Mouse (Mus musculus) megakaryocyte-erythroid progenitor cell, adult 5-6 weeks (primary cell): ENCODE results near the gene Tmprss5. TPM values are rescaled to one million over a fixed set of nuclear protein-coding genes. Genes with fewer than 3 reads are reported as not detected.
A peak's percentile ranks its signal among the peaks of the same experiment; 100 is the strongest.

Source experiments
- ATAC-seq: replicated peaks from 2 replicates; pipeline ENCODE4 v1.8.0; 2016; ENCODE audit warnings: mild to moderate bottlenecking, inconsistent platforms; ENCODE audit not compliant: severe bottlenecking, poor library complexity, low FRiP score, low TSS enrichment
- total RNA-seq, 2 experiments: library from RNA; stranded (forward) in 1 of 2; stranded (reverse) in 1 of 2; fragments of 200-1000, 215-1000 nt in 1 of 2; fragments of >200 nt in 1 of 2; fragmentation: Nextera tagmentation in 1 of 2; gene quantifications; 2 replicates each; pipeline ENCODE4 v1.2.3; 2014 to 2017

Gene Tmprss5
- not detected in 2 replicates for total RNA-seq (2014; fragmentation: Nextera tagmentation)
- total RNA-seq (2017) = not detected in 2 replicates

DNA sequence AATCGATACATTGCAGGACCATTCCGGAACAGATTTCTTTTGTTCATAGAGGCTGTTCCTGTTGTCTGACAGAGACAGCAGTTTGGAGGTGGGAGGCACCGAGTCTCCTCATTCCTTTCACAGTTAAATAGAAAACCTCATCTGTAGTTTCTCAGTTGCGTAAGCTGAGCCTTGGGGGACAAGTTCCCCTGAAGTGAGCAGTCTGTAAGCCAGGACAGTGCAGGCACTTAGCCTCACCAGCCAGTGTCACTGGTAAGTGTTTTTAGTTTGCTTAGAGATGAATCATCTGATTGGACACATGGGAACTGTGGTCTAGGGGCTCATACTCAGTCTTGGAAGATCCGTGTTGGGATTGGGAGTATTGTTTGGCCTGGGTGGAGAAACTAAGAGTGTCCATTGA, at the start of gene Tmprss5:
Gene Tmprss5, plus strand, starts transcription at position 154 of the 400 bp plus-strand sequence.
- ATAC-seq = no peak

DNA sequence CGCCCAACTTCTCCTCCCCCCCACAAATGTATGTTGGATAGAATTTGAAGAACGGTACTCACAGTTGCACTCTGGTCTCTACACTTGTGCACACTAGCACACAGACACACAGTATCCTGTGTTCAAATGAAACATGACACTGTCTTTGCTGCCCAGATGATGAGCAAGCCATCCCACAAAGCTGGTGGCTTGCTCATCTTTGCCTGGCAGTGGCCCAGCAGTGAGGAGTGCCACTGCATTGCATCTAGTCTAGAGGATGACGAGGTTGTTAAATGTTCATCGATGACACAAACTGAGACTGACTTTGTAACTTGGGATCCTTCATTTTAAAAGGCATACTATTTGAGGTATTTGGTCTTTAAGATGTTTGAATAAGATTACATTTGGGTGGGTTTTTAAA, 46.3 kb upstream of the Tmprss5 start:
- ATAC-seq = no peak

DNA sequence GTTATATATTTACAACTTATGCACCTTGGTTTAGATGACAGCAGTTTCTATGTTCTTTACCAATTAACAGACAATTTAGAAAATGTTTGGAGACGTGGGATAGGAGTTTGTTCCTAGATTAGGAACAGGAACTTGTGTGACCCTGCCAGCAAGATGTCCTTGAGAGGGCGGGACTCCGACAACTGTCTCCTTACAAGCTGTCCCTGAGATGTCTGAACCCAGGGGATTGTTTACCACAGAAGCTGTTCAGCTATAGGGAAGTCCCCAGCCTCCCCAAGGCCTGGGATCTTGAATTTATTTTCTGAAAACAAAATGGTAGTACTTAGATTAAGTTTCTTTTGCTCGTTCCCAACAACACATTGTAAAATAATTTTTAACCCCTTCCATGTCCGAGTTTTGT, 30.2 kb upstream of the Tmprss5 start:
- ATAC-seq = no peak

DNA sequence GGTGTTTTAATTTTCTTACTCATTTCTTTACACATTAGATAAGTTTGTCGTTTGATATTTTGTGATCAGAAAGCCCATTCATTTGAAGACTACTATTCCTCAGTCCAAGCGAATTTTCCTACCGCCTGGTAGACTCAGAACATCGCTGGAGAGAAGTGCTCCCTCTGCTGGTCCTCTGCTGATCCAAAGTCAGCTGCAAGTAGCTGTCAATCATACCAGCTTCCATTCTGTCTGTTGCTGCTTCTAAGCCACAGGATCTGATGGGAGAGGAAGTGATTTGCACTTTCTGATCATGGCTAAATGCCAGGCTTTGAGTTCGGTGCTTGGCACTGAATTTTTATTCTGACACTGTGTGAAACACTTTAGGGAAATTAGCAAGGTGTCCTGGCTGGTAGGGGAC, 29.7 kb upstream of the Tmprss5 start:
- ATAC-seq = 0 out of 2 replicates have a peak, but pooled peaks have one; percentile 39

DNA sequence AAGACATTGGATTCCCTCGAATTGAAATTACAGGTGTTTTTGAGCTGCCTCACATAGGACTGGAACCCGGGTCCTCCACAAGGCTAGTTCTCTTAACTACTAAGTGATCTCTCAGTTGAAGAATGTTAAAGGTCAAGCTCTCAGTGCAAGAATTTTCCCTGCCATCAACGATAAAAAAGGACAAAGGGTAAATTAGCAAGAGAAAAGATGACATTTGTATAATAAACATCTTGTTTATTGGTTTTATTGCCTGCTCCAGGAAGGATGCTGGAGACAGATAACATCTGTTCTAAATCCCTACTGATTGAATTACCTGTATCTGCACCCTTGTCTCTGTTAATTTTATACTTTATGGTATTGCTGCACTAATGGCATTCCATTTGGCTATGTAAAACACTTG, 27.0 kb upstream of the Tmprss5 start:
- no peak for ATAC-seq

DNA sequence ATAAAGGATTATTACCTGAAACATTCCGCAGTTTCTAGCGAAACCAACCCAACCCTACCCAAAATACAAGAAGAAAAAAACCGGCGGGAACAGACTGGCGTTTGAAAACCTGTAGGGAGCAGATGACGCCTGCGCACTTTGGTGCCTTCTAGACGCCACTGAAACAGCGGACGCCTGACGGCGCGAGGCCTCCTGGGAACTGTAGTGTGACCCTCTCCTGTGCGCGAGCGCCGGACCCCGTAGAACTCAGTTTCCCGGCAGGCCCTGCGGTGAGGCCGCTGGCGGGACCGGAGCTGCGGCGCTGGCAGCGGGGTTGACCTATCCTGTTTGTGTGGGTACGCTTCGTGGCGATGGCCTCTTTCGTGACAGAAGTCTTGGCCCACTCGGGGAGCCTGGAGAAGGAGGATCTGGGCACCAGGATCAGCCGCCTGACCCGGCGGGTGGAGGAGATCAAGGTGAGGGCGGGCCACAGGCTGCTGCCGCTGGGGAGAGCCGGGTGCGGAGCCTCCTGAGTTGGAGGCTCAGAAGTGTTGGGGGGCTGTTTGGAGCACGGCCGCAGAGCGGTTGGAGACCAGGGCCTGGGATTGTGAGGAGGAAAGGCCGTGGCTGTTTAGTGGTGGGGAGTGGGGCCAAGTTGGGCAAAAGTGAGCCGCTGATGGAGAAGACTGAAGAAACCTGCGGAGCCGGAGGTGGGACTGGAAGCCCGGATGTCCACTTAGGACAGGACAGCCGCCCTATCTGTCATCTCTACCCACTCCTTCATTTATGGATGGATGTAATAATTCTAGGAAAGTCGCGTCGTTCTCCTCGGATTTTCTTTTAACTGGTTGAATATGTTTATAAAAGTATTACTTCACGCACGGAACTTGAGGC, 25.5 kb upstream of the Tmprss5 start, which contains the start of gene Zw10:
Gene Zw10, plus strand, starts transcription at position 281 of the 873 bp plus-strand sequence.
- peak; percentile 99 for ATAC-seq

DNA sequence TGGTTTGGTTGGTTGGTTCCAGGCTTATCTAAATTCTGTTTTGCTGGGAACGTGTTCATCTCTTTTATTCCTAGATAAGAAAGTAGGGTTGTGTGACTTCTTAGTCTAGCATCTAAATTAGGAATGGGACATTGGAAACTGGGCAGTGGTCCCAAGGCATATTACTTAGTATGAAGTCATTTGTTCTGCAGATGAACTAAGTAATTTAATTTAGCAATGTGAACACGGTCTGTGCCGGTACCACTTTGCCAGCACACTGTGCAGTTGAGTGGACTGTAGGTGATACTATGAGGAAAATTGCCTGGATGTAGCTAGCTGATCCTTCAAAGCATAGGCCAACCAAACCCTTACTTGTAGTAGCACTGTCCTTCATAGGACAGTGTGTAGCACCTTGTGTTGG, 4.2 kb upstream of the Tmprss5 start:
- no peak for ATAC-seq

DNA sequence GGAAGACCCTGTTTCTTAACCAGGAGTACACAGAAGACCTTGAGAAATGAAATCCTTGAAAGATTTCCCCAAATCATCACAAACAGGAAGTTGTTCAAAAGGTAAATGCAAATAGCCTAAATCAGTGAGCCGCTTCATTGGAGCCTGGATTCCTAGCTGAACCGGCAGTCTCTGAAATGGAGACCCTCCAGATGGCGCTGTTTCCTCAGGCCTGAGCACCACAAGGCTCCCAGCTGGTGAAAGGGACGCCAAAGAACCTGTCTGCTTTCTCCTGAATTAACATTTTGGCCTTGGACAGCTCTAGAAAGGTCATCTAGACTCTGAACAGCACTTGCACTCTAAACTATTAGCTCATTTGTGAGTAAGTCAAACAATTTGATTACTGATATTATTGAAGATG, 501 bp downstream of the Tmprss5 start:
- 0 out of 2 replicates have a peak, but pooled peaks have one; percentile 47 for ATAC-seq

DNA sequence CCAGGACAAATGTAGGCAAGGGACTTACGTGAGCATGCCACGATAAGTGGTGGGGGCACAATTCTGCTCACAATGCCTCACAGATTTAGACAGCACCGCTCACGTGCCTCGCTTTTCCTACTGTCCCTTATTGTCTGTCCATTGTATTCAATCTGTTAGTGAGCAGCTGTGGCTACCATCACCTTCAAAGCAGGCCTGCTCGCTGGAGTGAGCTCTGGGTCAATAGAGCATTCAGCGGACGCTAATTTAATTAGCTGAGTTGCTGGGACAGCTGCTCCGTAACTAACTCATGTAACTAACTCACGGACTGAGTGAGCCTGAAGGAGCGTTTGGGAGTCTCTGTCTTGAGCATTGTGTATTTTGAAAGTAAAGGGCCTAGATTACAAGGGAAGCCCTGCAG, 6.3 kb downstream of the Tmprss5 start:
- ATAC-seq = no peak

DNA sequence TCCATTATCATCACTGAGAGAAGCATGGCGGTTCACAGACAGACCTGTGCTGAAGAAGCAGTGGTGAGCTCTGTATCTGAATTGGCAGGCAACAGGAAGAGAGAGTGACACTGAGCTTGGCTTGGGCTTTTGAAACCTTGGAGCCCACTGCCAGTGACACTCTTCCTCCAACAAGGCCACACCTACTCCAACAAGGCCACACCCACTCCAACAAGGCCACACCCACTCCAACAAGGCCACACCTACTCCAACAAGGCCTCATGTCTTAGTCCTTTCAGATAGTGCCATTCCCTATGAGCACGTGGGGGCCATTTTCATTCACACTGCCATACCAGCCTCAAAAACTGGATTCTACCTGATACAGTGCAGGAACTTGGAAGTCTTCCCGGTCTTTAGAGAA, 17.8 kb downstream of the Tmprss5 start:
- ATAC-seq = no peak

DNA sequence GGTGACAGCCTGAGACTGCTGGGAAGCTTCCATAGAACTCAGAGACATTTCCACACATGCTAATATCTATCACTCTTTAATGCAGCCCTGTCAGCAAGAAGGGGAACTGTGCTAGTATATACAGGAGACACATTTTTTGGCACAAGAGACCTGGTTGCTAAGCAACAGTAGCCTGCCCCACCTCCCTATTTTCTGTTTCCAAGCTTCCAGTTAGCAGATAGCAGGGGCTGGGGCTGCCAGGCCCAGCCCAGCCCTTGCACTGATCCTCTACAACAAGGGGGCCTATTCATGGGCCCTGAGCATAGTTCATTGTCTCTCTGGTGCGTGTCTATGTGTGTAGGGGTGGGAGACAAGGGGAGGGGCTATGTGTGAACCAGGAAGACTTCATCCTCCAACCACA, 21.3 kb downstream of the Tmprss5 start:
- ATAC-seq = no peak

DNA sequence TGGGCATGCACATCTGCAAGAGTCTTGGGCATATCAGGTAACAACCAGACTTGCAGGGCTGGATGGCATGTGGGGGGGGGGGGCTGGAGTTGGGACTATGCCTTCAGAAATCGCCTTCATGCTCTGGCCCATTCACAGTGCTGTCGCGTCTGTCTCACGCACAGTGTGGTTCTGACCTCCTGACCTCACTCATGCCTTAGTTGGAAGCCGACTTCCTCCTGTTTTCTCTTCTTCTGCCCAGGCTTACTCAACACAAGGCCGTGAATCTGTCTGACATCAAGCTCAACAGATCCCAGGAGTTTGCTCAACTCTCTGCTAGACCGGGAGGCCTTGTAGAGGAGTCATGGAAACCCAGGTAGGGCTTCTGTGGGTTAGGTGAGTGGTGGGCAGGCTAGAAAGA, 28.0 kb downstream of the Tmprss5 start:
- no peak for ATAC-seq

DNA sequence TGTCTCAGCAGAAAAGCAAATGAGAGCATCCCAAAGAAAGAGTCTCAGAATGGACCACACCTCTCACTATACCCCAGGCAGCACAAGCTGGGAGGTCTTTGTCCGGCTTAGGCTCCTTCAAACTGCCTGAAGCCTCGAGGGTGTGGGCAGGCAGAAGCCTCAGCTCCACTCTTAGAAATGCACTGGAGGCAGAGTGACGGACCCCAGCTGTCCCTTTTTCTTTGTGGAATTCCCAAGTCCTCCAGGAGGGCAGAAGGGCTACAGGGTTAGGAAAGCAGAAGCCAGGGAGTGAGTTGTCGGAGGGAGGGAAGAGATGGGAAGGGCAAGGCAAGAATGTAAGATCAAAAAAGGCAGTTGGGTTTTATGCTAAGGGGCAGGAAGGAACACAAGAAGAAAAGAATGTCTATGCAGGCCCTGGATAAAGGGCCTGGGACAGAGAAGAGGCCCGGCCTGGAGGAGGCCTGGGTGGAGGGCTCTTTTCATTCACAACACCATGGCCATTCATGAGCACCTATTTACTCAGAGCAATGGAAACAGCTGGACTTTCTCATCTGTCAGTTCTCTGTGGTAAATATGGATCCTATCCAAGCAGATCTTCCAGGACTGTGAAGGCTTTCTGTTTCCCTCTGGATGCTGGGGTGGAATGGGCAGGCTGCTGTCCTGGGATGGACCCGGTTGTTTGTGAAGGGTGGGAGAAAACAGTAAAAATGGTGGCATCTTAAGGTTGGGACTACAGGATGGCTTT, 29.6 kb downstream of the Tmprss5 start:
- ATAC-seq = no peak

DNA sequence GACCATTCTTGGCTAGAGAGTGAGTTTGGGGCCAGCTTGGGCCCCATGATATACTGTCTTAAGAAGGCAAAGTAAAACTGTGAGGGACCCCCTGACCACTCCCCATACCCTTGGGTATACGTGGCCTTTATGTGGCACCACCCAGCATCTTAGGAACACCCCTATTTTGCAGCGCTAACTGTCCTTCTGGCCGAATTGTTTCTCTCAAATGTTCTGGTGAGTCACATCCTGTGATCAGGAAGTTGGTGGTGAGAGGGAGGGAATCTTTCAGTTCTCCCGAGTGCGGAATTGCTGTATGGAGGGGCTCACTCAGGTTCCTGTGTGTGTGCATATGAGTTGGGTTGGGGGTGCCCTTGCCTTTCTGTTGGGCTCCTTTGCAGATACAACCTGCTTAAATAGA, 30.2 kb downstream of the Tmprss5 start:
- no peak for ATAC-seq

DNA sequence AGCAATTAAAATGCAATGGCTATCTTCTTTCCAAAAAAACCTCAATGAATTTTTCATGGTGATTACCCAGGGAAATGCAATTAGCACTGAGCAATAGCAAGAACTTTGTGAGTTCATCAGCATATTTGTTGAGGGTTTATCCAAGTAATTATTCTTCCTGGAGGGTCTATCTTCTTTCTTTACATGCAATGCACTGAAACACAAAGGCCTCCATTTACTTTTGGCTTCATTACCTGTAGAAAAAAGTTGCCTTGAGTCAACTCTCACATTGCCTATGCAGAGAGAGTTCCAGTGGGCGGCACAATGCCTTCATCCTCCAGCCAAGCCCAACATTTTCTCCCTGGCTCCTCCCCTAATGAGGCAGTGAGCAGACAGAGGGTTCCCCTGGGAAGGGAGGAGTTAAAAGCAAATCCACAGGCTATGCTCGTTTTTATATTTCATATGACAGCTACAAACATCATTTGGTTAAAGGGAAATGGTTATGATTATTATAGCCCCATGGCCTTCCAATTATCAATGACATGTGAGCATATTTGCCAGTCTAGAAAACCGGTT, 37.3 kb downstream of the Tmprss5 start:
- no peak for ATAC-seq

DNA sequence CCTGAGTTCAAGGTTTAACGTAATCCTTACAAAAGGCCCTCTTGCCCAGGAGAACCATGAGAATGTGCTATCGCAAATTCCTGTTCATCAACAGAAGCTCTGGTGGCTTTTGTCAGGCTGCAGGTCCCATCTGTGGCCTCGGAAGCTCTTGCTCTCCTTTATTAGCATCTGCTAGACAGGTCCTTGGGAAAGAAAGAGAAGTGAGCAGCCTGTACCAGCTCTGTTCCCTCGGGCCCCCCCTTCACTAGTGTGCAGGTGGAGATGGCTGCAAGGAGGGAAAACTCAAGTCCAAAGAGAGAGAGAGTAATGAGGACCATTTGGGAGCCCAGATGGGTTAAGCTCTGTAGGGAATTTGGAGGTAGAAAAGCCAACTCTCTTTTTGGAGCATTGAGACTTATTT, 38.7 kb downstream of the Tmprss5 start:
- ATAC-seq = no peak

DNA sequence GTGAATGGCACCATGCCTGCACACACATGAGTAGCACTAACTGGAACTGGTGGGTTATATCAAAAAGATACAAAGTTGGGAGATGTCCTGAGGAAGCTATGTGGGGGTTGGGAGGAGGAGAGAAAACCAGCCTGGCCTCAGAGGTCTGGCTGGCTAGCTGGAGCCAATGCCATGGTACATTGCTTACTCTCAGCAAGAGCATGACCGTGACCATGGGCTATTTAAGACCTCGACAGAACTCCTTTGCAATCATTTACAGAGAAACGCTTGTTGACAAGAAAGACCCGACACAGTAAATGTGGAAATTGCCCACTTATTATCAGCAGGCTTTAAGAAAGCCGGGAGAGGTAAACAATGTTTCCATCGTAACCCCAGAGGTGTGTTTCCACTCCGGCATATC, 44.6 kb downstream of the Tmprss5 start:
- no peak for ATAC-seq

DNA sequence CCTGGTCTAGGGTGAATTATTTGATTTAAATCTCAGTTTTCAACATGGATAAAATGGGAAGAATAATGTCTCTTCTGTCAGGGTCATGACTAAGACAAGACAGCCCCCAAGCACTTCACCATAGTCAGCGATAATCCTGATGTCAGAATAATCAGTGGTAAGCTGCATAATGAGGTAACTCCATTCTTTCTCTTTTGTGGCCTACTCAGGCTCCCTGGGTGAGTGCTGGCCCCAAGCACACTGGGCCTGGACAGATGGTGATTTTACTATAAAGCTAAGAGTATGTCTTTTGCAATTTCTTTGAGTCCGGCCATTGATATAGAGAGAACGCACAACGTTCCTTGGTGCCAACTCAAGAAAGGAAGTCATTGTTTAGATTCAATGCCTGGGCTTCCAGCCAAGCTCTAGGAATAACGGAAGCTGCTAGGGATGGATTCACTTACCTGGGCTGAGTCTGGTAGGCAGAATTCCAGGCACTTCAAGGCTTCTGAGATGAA, 49.5 kb downstream of the Tmprss5 start:
- ATAC-seq = no peak

DNA sequence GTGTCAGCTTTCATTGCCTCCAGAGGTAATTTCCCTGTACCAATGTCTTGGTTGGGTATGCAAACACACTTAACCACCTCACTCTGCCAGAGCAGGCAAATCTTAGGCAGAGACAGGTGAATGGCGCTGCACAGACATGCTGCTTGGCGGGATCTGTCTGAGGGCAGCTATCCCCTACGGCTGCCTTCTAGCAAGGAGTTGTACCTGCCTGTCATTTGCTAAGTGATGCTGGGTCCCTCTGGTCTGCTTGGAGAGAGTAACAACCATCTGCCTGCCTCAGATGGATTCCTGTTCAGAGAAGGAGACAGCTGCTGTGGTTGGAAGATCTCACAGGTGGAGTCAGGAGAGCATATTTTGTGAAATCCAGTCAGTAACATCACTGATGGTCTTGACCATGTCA, 62.8 kb downstream of the Tmprss5 start:
- no peak for ATAC-seq

DNA sequence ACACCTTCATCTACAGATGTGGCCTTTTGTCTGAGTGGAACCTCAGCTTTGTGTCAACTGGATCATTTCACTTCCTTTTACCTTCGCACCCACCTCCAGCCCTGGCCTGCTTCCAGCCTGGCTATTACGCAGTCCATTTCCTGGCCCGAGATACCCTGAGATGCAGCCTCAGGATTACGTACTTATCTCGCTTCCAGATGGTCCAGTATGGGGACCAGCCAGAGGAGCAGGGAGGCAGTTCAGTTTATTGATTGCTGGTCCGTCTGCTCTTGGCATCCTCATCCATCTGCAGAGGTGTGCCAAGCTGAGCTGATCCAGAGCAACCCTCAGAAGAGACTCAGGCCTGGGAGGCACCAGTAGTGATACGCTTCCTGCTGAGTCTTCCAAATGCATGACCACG, 64.7 kb downstream of the Tmprss5 start:
- ATAC-seq = no peak
